Mouse (Mus musculus): ENCODE measurements around the gene Cttnbp2.

Gene Cttnbp2

DNA sequence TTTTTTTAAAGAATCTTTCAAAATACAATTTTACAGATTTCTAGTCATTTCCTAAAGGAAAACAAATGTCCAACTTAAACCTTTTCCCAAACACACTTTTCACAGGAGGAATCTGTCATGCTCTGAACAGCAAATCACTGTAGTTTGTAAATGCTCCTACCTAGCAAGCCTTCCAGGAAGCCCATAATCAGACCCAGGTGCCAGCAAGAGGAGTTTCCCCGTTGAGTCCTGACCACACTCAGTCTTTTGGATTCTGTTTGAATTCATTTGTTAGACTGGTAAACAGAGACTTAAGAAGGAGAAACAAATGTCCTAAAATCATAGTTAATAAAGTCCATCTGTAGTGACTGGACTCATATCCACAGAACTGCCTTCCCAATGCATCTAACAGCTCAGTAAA is 40.1 kb downstream of the Cttnbp2 start:
- intact Hi-C loops (cut with DNase I) = no loop called here

- intact Hi-C loops (cut with DNase I) = no loop called here
Measured at GRCm38 (mm10) chr6:18469206-18469605, 45.4 kb downstream of the Cttnbp2 start.

DNA sequence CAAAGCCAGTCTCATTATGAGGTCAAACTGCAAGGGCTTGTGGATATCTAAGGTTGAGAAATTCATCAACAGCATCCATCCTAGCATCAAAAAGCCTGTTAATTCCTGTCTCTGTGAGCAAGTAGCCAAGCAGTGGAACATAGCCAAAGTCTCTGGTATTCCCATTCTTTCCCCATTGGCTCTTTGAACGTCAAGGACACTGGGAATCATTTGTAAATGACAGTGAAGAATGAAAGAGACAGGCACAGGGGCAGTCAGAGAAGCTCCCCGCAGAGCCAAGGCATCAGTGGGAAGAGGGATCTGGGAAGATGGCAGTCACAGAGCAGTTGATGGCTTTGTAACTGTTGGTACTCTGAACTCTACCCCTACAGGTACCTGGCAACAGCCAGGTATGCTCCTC is 46.9 kb downstream of the Cttnbp2 start:
- intact Hi-C loops (cut with DNase I) = no loop called here

DNA sequence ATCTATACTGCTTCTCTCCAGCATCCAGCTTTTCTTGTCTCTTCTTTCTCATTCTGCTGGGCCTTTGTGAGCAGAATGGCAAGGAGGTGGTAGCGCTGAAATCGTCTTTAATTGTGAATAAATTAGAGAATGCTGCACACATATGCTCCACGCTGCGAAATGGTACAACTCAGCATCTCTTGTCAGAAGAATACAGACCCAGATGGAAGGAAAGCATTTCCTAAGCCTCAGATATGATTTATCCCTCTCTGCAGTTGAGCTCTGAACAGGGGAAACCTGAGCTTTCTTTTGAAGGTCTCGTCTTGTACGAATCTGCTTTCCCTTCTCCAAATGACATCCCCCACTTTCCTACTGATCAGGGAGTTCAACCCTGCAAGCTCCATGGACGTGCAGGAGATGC is 48.4 kb downstream of the Cttnbp2 start:
- intact Hi-C loops (cut with DNase I) = no loop called here

DNA sequence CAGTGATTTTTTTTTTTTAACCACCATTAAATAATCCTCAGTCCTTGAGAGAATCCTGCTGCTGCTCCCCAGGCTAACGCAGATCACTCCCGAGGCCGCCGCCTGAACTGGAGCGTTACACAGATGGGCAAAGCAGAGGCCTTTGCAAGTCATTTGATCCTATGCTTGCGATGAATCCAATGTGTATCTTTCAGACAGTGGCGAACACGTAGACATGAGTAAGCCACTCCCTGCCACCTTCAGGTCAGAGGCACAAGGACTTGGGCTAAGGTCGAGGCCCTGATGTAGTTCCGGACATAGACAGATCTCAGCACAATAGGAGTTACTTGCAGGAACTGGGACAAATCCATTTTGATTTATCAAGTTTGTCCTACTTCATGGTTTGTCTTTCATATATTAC is 49.0 kb downstream of the Cttnbp2 start:
- intact Hi-C loops (cut with DNase I) = no loop called here

- intact Hi-C loops (cut with DNase I) = no loop called here
Measured at GRCm38 (mm10) chr6:18459657-18460056, 55.0 kb downstream of the Cttnbp2 start.

DNA sequence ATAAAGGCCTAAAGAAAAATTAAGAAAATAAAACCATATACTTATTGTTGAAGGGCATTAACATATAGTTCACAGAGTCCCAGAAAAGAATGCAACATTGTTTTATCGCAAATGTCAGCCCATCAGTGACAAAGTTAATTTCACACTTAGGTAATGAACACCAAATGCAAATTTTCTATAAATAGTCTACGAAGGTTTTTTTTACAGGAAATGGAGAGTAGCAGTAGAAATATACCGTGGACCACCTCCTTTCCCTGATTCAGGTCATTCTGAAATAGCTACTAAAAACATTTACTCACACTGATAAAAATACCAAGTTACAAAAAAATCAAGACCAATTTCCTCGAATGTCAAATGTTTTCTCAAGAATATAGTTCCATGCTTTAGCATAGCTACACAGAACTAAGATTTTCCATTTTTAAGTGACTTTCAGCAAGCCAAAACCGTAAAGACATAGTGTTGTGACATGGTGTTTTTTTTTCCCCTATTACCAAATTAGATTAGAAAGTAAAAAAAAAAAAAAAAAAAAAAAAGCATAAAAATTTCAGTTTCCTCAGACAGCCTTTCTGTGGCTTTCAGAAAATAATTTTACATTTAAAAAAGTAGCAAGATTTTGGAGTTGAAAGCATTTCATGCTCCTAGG is 64.0 kb downstream of the Cttnbp2 start:
- intact Hi-C loops (cut with DNase I) = no loop called here

DNA sequence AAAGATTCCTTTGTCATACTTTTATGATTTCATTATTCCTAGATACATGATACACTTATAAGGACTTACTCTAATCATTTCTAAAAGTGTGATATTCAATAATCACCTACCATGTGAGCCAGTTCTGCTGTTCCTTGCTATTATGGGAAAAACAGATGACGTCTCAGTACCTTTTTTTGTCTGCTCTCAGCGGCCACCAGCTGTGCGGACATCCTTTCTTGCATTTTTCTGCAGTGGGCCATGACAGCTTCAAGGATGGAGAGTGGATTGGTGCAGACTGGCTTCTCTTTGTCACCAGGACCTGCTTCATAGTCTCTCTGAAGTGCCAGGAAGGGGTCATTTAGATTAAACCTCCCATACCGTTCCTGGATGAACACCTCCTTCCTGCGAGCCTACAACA is 66.6 kb downstream of the Cttnbp2 start:
- intact Hi-C loops (cut with DNase I) = no loop called here

DNA sequence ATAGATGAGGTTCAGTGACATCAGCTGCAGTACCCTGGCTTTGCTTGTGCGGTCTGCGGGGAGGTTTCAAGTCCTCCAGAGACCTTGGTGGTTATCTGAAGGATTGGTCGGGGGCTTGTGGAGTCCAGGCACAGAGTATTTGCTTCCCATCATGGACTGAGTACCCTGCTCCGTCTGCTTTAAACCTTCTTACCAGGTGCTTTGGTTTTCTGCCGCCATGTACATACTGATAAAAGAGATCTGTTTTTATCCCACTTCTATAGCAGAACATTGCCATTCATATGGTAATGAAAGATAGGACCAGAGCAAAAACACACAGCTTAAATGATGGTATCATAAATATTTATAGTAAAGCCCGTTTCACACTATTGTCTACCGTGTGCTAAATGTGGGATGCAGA is 67.7 kb downstream of the Cttnbp2 start:
- intact Hi-C loops (cut with DNase I) = no loop called here

- intact Hi-C loops (cut with DNase I) = no loop called here
Measured at GRCm38 (mm10) chr6:18446359-18446758, 68.3 kb downstream of the Cttnbp2 start.

DNA sequence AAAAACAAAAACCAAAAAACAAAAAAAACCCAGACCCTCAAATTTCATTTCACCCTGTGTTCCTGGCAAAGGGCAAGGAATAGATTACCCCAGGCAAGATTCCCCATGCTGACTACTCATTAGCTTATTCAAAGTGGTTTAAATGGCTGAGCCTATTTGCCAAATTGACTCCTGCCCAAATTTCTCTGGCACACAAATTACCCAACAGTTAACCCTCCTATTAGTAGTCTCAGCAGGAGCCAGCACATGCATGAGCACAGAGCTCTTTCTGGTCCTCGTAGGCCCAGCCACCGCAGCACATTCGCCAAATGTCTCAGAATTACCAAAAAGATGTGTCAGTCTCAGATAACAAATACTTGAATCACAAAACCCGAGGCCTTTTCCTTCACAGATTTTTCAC is 68.9 kb downstream of the Cttnbp2 start:
- intact Hi-C loops (cut with DNase I) = no loop called here

DNA sequence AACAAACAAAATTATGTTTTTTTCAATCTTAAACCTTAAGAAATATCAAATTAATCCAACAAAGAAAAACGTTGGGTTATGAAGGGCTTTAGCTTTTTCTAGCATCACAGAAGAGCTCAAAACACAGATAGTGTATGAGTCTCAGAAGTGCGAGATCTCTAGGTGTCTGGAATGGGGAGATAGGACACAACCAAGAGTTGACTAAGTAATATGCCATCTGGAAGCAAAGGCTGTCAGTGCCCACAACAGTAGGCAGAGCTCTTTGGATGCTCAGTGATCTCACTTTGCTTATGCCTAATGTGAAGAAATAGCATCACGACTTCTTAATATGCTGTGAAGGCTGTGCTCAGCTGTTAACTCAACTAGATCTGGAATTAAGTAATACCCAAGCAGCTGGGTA is 72.3 kb downstream of the Cttnbp2 start:
- intact Hi-C loops (cut with DNase I) = no loop called here

- intact Hi-C loops (cut with DNase I) = no loop called here
Measured at GRCm38 (mm10) chr6:18440918-18441532, 73.6 kb downstream of the Cttnbp2 start.

GRCm38 (mm10) chr6:18436127-18436812 is 78.4 kb downstream of the Cttnbp2 start:
- intact Hi-C loops (cut with DNase I) = no loop called here

DNA sequence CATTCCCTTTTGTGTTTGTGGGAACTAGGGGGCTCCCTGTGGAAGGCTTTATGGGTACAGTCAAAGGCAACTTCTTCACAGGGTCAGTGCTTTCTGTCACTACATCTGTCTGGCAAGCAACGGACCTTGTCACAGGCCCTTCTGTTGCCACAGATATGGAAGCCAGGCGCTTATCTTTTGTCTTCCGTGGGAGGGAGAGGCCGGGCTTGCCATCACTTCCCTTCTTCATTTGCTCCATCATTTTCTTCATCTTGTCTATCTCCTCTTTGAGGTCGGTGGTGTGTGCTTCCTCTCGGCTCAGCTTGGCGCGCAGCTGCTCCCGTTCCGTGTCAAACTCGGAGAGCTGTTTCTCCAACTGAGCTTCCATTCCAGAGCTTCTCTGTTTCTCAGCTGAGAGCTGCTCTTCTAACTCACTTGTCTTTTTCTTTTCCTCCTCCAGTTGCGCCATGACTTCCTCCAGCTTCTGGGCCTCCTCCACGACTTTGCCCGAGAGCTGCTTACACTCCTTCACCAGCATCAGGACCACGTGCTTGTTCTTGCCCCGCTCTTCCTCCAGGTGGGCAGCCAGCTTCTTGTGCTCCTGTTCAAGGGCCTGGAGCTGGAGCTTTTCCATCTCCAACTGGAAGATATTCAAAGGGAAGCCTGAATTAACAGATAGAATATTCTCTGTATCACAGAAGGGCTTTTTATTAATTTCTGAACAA is 79.7 kb downstream of the Cttnbp2 start:
- intact Hi-C loops (cut with DNase I) = no loop called here

DNA sequence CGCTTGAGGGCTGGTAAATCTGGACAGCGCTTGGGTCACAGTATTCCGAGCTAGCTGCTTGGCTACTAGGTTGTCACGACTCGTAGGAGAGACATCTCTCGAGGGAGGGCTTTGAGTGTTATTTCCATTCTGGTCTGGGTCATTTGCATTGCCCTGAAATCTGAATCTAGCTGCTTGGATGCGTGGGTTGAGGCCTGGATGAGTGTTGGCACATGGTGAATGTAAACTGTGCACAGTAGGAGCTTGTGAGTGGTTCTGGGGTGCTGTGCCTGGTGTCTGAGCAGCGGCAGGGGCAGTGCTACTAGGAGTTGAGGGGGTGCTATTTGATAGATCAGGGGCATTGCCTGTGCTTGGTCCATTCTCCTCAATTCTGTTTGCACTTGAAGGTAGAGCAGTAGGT is 80.3 kb downstream of the Cttnbp2 start:
- intact Hi-C loops (cut with DNase I) = no loop called here

DNA sequence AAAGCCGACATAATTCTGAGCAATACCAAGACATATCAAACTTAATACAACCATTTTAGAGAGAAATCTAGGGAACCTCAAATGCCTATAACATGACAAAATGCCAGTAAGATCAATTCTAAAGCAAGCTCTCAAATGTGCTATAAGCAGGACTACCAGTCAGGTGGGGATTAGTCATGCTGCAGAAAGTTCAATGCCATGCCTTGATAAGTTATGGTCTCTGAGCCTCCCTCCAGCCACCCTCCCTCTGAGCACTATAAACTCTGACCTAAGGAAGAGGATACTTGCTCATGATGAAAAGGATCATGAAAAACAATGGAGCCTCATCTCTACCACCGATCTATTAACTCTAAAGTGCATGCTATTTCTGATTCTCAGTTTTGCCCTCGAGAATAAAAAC is 82.3 kb downstream of the Cttnbp2 start:
- intact Hi-C loops (cut with DNase I) = no loop called here

DNA sequence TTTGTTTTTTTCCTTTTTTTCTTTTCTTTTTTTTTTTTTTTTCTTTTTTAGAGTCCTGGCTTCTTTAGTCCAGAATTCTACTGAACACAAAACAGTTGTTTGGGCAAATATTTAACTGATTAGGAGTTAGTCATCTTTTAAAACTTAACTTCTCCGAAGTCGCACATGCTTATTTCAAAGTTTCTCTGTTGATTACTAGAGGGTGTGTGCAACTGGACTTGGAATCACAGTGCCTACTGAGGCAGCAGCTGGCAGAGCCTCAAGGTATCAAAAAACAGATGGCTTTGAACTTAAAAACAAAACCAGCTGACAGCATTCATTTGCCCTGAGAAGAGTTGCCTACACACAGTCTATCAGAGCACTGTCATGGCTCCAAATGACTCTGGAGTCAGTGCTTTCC is 82.8 kb downstream of the Cttnbp2 start:
- intact Hi-C loops (cut with DNase I) = no loop called here

- intact Hi-C loops (cut with DNase I) = no loop called here
Measured at GRCm38 (mm10) chr6:18430062-18430461, 84.6 kb downstream of the Cttnbp2 start.

DNA sequence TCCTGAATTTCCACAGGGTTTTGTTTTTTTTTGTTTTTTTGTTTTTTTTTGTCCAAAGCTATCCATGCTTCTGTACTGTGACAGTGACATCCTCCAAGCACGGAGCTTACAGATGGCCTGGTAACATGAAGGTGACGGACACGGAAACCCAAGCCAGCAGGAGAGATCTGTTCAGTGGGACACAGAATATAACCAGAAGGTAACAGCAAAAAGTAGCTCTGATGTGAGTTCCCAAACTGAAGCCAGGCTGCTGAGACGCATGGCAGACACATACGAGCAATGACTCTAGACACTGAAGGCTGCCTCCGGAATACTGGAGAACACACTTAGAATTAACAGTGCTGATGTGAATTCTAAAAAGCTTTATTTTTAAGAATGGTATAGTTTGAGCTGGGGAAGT is 89.8 kb downstream of the Cttnbp2 start:
- intact Hi-C loops (cut with DNase I) = no loop called here

DNA sequence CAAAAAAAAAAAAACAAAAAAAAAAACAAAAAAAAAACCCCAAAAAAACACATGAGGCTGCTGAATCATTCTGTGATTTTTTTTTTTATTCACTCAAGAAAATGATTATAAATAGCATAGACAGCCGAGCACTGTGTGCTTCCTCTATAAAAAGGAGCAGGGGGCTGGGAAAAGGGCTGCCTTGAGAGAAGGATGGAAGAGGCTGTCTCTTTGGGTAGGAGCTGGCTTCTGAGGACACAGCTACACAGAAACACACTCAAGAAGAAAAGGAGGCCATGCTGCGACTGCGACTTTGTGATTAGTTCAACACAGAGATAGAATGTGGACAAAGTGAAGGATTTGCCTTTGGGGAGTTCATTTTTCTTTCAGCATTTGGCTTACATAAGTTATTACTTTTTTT is 90.3 kb downstream of the Cttnbp2 start:
- intact Hi-C loops (cut with DNase I) = no loop called here

DNA sequence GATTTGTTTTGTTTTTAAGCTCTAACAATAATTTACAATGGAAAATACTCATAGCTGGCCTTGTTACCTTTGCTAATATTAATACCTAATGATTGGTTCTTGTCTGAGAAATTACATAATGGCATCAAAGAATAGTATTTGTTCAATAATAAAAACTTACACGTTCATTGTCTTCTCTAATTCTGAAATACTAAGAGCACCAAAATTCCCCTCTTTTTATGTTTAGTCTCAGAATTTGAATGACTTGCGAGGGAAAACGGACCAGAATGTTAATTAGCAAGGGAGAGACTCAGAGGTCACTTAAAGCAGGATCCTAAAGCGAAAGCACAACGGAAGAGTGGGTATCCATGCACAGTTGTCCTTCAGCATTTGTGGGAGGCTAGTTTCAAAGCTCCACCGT is 91.5 kb downstream of the Cttnbp2 start:
- intact Hi-C loops (cut with DNase I) = no loop called here
